Mouse (Mus musculus) G1E (cell line): ENCODE results near the gene Parp11.

Source experiments
- CTCF ChIP-seq: IDR thresholded peaks from 2 replicates; pipeline ENCODE4 v1.5.1; 2012; ENCODE audit warnings: low read depth, low read length, inconsistent platforms, mixed read lengths
- GATA1 ChIP-seq: IDR thresholded peaks from 2 replicates; pipeline ENCODE4 v1.6.1; 2012; ENCODE audit warnings: borderline replicate concordance, low read length, inconsistent platforms, mixed read lengths
- POLR2AphosphoS5 ChIP-seq: IDR thresholded peaks from 2 replicates; pipeline ENCODE4 v1.6.1; 2012; ENCODE audit warnings: low read depth, low read length, inconsistent platforms; ENCODE audit not compliant: insufficient replicate concordance

GRCm38 (mm10) chr6:127472078-127472477 lies 25.4 kb downstream of the Parp11 start:
- TF ChIP-seq CTCF = no peak
- TF ChIP-seq GATA1 = no peak
- no peak for TF ChIP-seq POLR2AphosphoS5
